Comparison of ENCODE assay signal across 16 mouse cellular contexts in the genomic region with DNA sequence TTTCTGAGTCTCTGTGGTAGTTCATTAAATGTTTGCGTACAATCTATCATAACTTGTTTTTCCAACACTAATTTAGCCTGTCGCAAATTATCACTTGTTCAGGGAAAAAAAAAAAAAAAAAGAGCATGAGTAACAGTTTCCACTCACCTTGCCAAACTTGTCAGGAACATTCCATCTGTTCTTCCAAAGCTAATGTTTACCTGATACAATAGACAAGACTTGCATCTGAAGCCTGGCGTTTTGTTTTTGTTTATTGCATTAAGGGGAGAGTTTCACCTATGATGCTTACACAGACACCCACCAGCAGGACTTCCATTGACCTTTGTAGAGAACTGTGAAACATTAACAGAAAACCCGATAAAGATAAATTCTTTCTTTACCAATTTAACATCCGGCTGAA.
"Had no signal": no experiment of that assay in that cellular context is flagged by ENCODE, and none has a peak within 500 bp of the region (broad histone marks: within the 10 kb centered on the region; RNA-seq: fewer than 3 reads in every experiment).

No protein-coding gene starts in this region.

- DNase-seq: retina, postnatal 1 day; right cerebral cortex, adult 18-20 months; right cerebral cortex, postnatal 14 days; right cerebral cortex, postnatal 25 days; right cerebral cortex, postnatal 4 days; spleen, adult 18-20 months; thymus, adult 18-20 months; thymus, adult 2 months; thymus, postnatal 14 days; thymus, postnatal 25 days; thymus, postnatal 36 days; thymus, postnatal 4 days had no signal

- H3K36me3 ChIP-seq: neural tube, embryonic 13.5 days; neural tube, embryonic 15.5 days; stomach, embryonic 15.5 days had no signal

- H3K4me2 ChIP-seq: neural tube, embryonic 13.5 days; neural tube, embryonic 15.5 days; stomach, embryonic 15.5 days had no signal

- H3K27me3 ChIP-seq: neural tube, embryonic 13.5 days; neural tube, embryonic 15.5 days; stomach, embryonic 15.5 days had no signal

- H3K4me3 ChIP-seq: neural tube, embryonic 13.5 days; neural tube, embryonic 15.5 days; stomach, embryonic 15.5 days had no signal

- H3K27ac ChIP-seq: neural tube, embryonic 13.5 days; neural tube, embryonic 15.5 days; stomach, embryonic 15.5 days; stomach, postnatal 0 days had no signal

- H3K9ac ChIP-seq: neural tube, embryonic 13.5 days; neural tube, embryonic 15.5 days; stomach, embryonic 15.5 days had no signal

- H3K9me3 ChIP-seq: neural tube, embryonic 13.5 days; neural tube, embryonic 15.5 days; stomach, embryonic 15.5 days had no signal

- H3K4me1 ChIP-seq: neural tube, embryonic 13.5 days; neural tube, embryonic 15.5 days; stomach, embryonic 15.5 days had no signal
